Mouse (Mus musculus) mouse trophoblast stem cell (cell line): Measurements from ENCODE around the gene Slc22a12.

Experiments used
- in situ Hi-C, 2 experiments: fragments of 300-500 bp; cut with MseI, MboI; formaldehyde crosslinking; loops; 2 replicates in 1 of 2; 3 replicates in 1 of 2; pipeline ENCODE4 v1.15.1; 2025

Gene Slc22a12

DNA sequence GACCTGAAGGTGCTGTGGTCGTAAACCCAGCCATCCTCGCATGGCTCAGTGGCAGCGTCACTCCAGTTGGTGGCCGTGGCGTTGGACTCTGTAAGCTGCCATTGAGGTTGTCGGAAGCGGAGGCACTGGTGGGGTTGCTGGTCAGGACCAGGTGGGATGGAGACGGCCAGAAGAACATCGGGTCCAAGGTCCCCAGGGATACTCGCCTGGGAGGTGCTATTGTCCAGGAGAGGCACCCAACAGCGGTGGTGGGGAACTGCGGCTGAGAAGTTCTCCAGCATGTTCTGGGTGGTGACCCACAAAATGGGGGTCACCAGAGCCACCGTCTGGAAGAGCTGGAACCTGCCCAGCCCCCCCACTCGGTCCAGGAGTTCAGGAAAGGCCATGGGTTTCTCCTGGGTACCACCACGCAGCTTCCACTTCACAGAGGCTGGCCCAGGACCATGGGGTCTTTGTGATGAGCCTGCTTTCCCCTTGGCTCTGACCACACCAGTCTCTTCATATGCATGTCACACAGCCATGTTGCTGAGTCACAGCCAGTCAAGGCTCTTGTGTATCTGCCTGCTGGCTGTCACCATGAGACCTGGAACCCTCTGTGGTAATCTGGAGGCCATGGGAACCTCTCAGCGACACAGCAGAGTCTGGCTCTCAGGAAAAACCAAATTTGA, at the start of gene Slc22a12:
TSS of gene Slc22a12 (minus strand) at position 666 of the 668 bp plus-strand sequence.
- in situ Hi-C loops, result no loop called here

DNA sequence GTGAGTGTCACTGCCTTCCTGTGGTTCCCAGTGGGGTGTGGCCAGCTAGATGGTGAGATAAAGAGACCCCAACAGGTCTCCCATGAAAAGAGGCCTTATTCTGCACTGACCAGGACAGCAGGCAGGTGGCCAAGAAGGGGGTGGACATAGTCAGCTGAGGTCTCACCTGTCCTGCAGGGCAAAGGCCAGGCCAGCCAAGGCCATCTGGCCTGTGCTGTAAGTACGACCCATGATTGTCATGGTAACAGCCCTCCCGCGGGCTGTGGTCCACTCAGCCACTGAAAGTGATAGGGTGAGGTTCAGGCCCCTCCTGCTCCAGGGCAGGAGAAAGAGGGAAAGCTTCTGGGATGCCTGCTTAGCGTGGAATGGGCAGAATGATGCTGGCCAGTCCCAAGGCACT, 29.2 kb upstream of the Slc22a12 start:
- in situ Hi-C loops, result loop anchor here in 1 of 2 experiments (10.0 kb wide), 1 partner anchor 87 kb away; no protein-coding TSS in a partner anchor

DNA sequence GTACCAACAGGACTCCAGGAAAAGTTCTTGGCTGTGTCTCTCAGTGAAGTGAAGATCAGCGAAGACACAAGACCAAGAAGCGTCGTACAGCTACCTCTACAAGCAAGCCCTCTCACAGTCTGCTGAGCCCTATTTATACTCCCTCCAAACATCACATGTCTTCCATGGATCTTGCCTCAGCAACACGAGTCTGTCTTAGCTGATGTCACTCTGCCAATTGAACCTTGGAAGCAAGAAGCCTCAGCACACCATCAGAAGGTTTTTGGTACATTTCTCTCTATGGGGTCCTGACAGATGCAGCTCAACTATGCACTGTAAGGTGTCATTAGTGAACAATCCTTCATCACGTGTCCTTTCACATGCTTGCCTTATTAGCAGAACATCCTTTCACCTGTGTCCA, 28.6 kb upstream of the Slc22a12 start:
- in situ Hi-C loops, result loop anchor here in 1 of 2 experiments (10.0 kb wide), 1 partner anchor 87 kb away; no protein-coding TSS in a partner anchor

DNA sequence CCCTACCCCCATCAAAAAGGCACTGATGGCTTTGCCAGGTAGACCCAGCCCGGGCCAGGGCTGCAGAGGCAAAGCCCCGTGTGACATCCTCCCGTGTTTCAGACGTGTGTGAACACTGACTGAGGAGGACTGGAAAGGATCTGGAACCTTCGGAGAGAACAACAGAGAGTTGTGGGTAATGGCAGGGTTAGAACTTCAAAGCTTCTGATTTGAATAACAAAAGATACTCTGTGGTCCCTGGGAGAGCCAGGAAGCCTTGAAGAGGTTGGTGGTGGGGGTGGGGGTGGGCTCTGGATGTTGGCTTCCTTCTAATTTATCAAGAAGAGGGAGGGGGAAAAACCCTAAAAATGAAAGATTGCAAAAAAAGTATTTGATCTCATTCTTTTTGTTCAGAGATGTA, 26.7 kb upstream of the Slc22a12 start:
- in situ Hi-C loops, result no loop called here

DNA sequence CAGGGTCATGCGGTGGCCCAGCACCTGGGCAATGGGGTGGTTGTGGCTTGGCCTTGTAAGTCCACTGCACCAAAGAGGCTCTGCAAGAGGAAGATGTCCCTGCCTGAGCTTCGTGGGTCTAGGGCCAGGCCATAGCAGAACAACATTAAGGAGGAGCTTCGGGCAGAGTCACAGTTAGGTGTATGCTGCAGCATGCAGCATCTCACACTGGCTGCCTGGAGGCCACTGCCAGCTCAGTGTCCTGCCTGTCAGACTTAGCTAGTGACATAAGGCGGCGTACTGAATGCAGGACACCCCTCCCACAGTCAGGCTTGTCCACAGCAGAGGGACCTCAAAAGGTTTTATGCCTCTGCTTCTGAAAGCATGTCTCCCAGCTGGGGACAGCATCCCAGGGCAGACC, 26.2 kb upstream of the Slc22a12 start:
- in situ Hi-C loops, result no loop called here

DNA sequence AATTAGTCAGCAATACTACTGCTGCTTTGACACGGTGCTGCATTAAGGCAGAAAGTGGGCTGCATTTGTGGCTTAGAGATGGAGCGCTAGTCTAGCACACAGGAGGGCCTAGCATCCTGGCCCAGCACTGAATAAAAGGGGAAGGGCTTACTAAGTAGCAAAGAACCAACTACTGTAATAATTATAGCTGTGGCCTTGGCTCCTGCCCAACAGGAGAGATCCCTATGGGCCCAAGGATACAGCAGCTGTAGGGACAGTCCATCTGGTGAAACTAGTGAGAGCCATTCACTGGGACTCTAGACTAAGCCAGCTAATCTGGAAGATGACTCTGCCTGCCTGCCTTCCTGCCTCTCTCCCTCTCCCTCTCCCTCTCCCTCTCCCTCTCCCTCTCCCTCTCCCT, 23.6 kb upstream of the Slc22a12 start:
- in situ Hi-C loops, result no loop called here

DNA sequence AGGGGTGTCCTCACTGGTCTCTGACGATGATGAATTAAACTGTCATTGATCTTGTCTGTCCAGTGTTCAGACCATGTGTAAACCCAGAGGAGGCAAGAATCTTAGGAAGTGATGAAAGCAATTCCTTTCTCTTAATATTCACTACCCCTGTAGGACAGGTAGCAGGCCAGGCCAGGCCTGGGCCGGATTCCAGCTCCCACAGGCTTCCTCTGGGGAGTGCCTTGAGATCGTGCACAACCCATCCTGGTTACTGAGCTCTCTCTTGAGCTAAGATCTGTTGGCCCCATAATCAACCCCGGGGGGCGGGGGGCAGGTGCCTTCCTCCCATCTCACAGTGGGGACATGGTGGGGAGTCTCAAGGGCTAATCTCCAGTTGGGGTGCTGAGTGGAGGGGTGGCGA, 22.3 kb upstream of the Slc22a12 start:
- in situ Hi-C loops, result no loop called here

DNA sequence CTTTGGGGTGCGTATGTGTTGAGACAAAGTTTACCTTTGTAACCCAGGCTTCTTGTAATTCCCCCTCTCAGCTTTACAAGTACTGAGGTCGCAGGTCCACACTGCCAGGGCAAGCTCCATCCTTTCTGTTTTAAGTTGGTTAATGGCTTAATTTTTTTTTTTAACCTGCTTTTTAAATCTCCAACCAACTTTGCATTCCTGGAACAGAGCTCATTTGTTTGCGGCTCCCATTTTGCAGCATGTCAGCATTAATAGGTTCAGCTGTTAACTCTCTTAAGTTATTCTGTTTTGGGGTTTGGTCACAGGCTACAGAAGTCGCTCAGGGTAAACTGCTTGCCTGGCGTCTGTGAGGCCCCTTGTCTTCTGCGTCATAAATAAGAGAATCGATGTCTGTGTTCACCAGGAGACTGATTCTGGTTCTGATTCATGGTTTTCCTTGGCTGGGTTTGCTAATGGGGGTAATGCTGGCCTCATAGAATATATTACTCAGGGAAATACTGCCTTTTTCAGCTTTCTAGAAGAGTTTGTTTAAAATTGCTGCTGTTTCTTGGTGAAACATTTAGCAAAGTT, 17.5 kb upstream of the Slc22a12 start:
- in situ Hi-C loops, result no loop called here

DNA sequence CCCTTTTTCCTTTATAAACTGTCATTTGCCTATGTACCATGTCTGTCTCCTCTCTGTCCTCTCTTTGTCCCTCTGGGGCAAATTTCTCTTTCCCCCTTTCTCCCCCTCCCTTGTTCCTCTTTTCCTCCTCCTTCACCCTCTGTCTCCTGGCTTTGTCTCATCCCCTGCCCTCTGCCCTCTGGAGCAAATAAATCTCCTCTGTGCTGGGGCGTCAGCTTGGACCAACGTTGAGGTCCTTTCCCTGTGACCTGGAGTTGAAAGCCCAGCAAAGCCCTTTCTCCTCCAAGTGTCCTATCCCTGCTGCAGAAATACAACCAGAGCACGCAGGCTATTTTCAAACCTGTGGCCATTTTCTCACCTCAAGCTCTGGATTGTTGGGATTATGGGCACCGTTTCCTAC, 16.7 kb upstream of the Slc22a12 start:
- in situ Hi-C loops, result no loop called here

DNA sequence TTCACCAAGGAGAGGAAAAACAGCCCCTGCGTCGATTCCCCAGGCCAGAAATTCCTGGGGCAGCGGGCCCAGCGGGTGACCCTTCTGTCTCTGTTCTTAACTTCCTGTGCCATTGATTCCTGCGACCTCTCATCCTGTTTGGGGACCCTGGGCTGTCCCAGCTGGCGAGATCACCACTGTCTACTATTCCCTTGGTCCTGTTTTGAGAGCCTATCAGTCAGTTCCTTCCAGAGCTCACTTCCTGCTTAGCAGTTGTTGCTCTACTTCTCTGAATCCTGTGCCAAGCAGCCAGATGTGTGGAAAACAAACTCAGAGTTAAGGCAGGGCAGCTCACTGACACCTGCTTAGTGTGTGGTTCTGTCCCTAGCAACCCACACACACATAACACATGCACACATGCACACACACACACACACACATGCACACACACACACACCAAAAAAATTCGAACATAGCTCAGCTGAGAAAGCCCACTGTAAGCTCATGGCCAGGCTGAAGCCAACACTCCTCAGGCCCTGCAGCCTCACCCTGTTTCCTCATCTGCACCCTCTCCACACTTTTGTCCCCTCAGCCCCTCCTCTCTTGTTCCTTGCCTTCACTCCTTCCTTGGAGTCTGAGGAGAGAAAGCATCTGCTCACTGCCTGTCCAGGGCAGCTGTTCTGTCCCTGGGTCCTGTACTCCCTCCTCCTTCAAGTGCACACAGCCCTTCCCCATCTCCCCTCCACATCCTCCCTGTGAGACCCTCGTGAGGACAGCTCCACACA, 11.2 kb upstream of the Slc22a12 start:
- in situ Hi-C loops, result no loop called here

DNA sequence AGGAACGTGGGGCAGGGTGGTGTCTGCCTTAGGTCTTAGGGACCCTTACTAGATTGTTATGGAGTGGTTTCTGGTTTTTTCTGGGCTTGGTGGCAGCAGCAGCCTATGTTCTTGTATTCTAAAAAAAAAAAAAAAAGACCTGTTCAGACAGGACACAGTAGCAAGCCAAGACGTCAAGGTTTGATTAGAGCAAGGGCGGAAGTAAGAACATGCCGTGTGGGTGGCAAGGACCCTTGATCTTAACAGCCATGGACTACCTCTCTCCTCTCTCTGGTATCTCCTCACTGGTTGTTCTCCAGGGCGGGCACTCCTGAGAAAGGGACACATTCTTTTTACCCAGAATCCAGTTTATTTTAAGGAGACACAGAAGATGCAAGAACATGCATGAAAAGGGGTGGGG, 10.3 kb upstream of the Slc22a12 start:
- in situ Hi-C loops, result no loop called here

DNA sequence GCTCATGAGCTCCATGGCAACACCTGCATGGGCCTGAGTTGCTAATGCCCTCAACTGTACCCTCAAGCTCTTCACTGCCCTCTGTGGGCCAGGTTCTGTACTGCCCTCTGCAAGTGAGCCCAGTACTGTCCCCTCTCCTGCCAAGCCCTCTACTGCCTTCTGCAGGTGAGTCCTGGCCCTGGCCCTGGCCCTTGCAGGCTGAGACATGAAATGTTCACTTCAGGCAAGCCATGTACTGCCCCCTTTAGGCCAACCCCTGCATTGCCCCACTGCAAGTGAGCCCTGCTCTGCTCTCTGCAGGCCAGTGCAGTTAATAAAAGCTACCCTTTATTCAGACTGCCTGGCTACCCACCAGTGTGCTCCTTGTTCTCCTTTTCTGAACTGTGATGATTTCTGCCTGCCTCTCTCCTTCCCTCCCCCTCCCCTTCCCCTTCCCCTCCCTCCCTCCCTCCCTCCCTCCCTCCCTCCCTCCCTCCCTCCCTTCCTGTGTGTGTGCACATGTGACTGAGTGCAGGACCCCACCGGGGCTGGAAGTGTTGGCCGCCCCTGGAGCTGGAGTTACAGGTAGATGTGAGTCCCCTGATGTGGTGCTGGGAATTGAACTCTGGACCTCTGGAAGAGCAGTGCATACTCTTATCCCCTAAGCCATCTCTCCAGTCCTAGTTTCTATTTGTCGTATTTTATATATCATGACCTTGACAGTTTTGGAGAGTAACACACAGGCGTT, 9.6 kb upstream of the Slc22a12 start:
- in situ Hi-C loops, result no loop called here

DNA sequence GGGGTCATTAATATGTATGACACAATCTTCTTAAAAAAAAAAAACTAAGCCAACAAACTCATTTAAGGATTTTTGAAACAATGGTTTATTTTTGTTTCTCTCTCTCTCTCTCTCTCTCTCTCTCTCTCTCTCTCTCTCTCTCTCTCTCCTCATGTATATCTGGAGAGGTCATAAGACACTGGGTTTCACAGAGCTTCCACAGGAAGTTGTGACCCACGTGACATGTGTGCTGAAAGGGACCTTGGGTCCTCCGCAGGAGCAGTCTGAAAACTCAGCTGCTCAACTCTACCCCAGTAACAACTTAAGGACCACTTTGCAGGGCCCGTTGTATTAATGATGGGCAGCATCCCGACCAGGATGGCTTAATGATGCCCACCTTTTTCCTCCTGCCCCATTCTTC, 8.4 kb upstream of the Slc22a12 start:
- in situ Hi-C loops, result no loop called here

DNA sequence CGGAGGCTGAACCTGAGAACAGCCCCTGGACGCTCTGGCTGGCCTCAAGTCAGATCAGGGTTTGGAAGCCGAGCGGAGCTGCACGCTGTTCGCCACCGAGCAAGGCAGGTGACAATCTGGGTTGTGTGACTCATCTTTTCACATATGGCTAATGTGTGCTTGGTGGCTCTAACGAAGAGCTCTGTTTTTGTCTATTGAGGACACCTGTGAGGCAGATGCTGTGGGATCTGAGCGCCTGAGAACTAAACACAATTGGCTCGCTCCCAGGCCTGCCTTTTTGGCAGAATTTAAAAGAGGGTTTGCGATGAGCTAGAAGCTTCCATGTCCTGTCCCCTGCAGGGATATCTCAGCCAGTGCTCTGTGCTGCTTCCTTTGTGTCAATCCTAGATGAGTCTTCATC, 6.7 kb upstream of the Slc22a12 start:
- in situ Hi-C loops, result no loop called here

DNA sequence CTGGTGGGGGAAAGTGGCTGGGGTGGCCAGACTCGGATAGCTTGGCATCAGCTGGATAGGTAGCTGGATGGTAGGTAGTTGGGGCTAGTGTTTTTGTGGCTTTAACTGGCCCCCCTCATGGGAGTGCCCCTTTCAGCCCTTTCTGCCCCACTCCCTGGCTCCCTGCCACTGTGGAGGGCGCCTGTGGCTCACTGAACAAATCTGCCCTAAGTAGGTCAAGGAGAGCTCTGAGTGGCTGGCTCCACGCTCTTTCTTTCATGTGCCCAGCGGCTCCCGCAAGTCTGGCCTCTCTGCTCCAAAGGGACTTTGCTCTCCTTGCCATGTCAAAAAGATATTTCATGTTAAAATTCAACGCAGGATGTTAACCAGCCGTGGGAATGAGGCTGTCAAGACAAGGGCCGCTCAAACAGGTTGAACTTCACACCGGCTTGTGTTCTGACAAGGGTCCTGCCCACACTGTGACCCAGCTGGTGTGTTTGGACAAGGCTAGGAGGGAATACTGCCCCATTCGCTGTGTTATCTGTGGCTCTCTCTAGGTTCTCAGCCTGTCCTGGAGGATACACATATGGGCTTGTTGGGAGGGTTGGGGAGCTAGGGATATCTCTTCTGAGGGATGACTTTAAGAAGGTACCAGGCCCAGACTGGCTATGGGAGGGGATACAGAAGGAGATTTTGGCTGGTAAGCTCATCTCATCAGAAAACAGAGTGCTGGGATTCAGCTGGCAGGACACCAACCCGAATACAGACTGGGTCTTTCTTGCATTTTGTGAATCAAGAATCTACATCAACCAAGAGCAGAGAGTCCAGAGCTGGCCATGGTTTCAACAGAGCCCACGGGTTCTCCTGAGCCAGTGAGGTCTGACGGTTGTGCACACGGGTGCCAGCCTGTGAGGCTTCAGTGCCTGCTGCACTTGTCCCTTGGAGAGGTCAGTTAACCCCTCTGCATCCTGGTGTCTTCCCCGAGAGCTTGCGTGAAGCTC, 5.9 kb upstream of the Slc22a12 start:
- in situ Hi-C loops, result no loop called here

DNA sequence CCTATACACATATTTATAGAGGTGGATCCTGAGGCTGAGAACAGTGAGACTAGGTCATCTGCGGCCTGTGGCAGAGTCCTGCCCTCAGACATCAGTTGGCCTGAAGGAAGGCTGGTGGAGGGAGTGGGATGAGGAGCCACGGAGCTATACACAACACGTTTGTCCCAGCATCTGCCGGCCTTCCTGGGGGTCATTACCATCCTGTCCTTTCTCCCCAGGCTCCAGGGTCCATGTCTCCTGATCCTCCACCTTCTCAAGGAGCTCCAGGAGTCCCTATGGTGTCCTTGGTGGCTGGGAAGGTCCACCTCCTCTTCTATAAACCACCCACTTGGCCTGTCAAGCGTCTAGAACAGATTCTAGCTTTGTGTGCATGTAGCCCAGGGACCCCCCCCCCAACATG, 5.0 kb upstream of the Slc22a12 start:
- in situ Hi-C loops, result no loop called here

DNA sequence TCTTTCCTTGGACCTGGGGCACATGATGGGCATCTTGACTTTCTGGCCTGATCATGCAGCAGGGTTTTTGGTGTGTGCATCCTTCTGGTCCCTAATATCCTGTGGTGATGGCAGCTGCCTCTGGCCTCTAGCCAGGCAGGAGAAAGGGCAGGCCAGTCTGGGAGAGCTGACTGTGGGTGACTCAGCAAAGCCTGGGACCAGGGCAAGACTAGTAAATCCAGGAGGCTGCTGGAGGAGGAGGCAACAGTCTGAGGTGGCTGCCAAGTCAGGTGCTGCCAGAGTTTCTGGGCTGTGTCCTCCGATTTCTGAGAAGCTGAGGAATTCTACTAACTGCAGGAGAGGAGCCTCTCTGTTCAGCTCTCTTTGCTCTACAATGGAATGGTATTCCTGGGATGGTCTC, 3.3 kb upstream of the Slc22a12 start:
- in situ Hi-C loops, result no loop called here

DNA sequence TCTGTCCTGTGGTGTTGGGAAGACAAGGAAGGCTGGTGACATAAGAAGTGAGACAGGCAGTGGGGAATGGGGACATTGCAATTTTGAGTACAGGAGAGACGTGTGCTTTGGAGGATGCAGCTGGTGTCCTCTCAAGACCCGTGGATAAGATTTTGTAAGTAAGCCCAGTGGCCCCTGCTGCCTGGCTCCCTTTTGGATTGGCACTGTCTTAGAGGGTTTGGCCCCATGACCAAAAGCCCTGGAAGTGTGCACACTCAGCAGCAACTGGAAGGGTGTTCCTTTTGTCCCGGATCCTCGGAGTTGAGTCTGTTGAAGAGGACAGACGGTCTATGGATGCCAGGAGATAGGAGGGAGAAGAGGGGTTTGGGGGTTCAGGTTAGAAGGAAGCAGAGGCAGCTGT, 2.6 kb upstream of the Slc22a12 start:
- in situ Hi-C loops, result no loop called here

DNA sequence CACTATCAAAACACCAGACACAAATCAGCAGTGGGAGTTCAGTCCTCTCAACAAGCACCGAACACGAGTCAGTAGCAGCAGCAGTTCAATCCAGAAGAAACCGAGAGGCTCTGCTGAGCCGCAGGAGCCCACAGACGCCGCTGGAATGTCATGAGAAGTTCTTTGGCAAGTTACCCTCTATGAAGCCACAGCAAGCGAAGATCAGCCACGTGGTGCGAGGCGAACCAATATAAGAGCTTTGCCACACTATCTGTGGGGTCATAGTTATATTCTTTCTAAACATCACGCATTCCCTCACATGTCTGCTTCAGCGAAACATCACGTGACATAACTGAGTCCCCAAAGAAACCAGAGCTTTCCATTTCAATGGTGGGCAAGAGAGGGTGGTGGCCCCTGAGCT, 1.9 kb upstream of the Slc22a12 start:
- in situ Hi-C loops, result no loop called here

DNA sequence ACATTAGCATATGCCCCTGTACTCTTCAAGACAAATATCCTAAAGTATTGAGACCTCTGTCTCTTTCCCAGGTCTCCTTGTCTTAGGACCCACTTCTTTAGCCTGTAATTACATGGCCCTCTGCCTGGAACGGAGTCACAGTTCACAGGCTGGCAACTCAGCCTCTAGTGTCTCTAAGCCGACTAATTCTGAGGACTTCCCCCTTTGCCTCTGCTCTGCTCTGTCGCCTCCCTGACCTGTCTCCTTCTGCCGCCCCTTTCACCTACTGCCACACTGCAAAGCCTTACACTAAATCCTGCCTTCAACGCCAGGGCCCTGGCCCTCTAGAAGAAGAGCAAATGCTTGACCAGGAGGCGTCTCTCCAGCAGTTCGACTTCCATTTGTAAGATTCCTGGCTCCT, 686 bp upstream of the Slc22a12 start:
- in situ Hi-C loops, result no loop called here

DNA sequence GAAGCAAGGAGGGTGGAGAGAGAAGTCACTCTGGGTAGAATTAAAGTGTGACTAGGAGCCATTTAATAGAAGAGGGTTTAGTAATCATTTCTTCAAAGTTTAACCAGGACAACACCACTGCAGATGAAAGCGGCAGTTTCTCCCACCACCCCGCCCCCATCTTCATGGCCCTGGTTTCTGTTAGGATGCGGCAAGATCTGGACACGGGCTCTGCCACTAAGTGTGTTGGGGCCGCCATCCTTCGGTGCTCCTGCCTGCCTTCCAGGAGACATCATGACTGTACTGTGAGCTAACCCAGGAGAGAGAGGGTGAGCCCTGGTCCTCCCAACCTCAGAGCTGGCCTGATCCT, 177 bp upstream of the Slc22a12 start:
- in situ Hi-C loops, result no loop called here
